Mouse (Mus musculus): Measurements from ENCODE around the gene Mrps9.
A peak's percentile ranks its signal among the peaks of the same experiment; 100 is the strongest.
"Not testable (repeated sequence)": the region's sequence is repeated elsewhere in the genome, so short reads cannot be mapped to it uniquely, and the experiment has no call there.

The Mrps9 gene

DNA sequence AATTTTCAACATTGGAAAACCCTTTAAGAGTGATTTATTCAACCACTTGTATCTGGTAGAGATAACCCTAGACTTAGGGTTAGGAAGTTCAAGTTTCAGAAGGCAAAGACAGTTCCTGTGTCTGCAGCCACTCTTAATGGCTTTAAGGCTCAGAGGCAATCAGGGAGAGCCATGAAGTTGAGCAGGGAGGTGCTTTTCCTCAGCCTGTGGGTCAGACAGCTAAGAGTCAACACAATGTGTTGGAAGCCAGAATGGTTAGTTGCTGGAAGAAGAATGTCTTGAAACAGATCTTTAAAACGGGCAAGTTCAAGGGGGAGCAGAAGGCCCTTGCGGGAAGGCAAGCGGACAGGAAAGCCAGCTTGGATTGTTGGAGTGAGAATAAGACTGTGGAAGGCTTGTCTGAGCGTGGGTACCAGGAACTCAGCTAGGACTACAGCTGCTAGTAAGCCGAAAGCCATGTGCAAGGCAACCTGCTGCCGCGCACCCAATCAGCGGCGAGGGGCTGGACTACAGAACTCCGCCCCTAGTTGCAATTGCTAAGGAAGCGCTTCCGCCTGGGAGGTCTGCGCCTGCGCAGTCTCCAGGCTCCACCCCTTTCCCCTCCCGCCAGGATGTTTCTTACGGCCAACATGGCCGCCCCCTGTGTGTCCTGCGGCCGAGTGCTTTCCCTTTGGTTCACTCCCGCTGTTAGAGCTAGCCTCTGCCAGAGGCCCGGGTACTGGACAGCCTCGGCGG is at the start of gene Mrps9:
Gene Mrps9, plus strand, starts transcription at position 571 of the 735 bp plus-strand sequence.
- peak; percentile 98 for DNase-seq

DNA sequence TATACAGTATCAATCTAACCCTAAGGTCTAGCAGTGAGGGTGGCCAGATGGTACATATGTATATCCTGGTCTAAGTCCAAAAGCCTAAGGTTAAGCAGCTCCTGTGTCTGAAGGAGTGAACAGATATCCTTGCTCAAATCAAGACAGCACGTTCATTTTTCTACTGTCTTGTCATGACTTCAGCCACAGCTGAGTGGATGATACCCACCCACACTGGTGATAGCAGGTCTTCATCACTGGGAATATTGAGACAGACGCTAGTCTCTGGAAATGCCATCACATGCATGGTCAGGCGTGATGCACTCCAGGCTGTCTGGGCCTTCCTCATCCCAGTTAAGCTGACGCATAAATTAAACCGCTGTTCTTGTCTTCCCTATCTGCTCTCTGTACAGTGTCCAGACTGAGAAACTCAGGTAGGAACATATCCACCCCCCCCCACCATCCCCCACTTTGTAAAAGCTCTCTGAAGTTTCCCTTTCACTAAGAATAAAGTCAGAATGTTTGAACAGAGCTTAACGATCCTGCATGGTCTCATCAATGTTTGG is 37.7 kb upstream of the Mrps9 start:
- no peak for DNase-seq

DNA sequence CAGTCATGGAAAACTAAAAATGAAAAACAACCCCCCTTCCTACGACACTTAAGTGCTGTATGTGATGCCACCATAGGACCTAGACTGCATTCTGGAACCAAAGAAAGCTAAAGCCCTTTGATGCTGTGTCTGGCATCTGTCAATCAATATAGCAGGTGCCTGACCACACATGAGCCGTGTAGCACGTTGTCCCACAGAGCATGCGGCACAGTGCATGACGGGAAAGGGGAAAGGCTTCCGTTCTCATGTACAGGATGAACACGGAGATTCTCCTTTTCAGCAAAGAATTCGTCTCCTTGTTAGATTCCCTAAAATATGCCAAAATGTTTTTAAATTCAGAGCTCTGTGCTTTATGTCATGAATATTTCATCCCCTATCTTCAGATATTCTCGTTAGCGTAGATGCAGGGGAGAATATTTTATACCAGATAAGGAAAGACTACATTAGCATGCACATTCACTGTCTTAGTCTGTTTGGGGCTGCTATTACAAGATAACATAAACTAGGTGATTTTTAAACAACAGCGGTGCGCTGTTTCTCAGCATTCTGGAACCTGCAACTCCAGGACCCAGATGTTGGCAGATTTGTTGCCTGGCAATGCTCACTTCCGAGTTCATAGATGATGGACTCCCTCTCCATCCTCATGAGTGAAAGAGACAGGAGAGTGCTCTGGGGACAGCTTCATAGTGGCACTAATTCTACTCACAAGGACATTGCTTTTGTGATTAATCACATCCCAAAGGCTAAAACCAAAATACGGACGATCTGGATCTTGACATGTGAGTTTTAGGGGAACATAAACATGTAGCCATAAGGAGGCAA is 36.0 kb upstream of the Mrps9 start:
- no peak for DNase-seq

DNA sequence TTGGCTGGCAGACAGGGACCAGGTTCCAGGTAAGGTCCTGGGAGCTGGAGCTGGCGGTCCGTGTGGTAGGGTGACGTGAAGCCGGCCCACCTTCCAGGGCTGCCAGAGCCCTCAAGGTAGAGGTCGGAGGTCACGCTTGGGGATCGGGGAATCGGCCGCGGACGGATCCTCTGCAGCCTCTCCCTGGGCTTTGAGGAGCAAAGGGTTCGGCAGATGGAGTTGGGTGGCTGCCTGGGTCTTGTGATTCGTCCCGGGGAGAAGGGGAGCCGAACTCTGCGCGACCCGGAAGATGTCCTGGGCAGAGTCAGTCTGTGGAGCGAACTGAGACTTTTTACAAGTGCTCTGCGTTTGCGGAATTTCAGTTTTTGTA is 350 bp downstream of the Mrps9 start:
- no peak for DNase-seq

DNA sequence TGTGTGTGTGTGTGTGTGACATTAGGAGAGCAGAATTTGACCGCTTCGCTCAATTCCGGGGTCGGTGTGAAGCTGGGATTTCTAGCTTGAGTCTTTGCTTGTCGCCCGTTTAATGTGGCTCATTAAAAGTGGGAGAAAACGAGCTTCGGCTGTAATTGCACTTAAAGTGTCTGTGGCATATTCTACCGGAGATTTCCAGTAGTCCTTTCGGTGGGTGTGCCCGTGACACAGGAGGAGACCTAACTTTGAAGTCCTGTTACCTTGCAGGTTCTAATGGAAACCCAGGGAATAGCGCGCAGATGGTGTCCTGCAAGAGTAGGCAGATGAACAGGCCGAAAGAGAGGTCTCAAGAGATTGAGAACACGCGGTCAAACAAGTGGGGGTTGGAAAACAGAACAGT is 777 bp downstream of the Mrps9 start:
- DNase-seq, result no peak

DNA sequence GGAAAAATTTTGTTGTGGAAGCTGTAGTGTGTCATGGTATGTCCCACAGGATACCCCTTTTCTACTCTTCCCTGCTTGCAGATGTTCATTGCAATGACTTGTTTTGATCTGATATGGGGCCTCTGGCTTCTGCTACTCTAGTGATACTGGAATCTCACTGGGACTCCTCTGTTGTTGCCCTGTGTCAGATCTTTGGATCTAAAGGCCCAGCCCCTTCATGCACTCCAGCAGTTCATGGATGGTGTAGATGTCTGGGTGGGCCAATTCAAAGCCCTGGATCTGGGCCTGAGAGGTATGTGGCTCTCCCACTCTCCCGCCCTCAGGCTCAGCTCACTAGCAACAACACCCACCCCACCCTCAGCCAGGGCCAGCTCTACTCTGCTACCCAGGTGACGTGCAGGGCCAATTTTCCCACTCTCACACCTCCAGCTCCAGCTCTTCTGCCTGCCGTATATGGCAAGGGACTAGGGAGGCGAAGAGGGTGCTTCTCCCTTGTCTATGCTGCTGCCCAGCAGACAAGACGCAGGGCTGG is 13.8 kb downstream of the Mrps9 start:
- no peak for DNase-seq

DNA sequence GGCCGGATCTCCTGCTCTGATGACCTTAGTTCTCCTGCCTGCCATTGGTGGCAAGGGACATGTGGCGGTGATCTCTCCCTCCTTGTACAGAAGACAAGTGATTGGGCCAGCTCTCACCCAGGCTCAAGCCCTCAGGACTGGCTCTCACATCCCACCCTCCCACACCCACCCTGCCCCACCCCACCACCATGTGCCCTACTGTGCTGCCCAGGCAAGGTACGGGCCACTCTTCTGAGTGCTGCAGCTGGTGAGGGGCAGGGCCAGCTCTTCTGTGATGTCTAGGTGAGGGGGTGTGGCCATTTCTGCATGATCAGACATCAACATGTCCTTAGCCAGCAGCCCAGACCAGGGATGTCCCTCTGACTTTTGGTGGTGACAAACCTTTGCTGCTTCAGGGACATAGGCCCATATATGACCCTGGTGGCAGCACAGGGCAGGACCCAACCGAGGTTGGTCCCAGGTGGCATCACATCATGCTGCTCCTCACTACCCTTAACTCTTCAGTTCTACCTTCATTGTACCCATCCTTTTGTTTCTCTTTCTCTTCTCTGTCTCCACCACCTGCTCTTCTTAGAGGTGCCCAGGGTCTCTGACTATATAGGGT is 14.4 kb downstream of the Mrps9 start:
- no peak for DNase-seq

DNA sequence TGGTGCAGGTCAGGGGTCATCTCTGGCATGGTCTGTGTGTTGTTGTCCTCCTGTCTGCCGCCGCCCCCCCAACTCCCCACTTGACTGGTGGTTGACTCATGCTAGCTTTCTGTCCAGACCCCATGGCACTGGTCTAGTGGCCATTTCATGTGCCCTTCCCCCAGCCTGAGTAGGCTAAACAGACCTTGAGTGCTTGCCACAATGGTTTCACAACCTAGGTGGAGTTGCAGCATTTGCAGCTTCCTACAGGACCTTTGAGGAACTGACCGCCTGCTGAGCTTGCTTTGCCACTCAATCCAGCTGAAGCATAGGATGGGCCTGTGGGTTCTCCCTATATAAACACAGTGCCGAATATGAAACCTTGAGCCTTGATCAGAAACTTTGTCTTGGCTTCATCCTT is 15.0 kb downstream of the Mrps9 start:
- peak; percentile 34 to 43 for DNase-seq

DNA sequence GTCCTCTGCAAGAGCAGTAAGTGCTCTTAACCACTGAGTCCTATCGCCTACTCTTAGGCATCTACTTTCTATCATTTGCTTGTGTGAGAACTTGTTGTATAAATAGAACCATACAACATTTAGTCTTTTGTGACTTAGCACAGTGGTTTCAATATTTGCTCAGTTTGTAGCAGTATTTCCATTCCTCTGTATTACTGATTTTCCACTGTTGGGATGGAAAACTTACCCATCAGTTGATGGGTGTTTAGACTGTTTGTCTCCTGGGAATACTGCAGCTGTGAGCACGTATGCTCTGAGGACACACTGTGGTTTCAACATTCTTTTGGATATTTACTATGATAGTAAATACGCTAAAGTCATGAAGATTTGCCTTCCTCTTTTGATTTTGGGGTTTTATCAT is 16.2 kb downstream of the Mrps9 start:
- DNase-seq, result no peak

DNA sequence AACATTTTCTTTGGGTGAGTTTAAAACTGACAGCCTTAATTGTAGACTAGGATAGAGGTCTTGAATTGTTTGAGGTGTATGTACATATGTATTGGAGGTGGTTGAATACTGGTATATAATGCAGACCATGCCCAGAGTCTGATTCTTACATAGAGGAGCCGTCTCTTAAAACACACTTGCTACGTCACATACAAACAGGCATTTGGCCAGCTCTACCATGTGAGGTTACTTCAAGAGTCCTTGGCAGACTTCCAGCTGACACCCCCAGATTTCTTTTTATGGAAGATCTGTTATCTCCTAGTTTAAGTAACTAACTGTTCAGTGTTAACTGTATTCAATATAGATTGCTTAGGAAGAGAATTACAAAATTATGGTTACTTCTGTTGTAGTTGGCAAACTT is 23.1 kb downstream of the Mrps9 start:
- no peak for DNase-seq

DNA sequence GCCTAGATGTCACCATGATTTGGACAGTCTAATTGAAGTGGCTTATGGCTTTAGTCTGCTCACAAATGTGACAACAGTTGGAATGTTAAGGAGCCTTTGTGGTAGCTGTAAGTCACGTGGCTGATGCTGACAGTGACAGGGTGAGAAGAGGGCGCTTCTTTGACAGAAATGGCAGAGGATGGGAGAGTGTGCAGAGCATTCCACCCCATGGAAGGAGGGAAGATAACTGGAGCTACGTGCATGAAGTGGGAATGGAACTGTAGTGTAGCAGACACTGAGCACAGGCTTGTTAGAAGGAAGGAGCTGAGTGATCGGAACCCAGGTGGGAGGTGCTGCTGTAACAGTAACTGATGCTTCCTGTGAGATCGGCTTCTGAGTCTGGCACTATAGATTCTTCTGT is 24.2 kb downstream of the Mrps9 start:
- DNase-seq, result no peak

DNA sequence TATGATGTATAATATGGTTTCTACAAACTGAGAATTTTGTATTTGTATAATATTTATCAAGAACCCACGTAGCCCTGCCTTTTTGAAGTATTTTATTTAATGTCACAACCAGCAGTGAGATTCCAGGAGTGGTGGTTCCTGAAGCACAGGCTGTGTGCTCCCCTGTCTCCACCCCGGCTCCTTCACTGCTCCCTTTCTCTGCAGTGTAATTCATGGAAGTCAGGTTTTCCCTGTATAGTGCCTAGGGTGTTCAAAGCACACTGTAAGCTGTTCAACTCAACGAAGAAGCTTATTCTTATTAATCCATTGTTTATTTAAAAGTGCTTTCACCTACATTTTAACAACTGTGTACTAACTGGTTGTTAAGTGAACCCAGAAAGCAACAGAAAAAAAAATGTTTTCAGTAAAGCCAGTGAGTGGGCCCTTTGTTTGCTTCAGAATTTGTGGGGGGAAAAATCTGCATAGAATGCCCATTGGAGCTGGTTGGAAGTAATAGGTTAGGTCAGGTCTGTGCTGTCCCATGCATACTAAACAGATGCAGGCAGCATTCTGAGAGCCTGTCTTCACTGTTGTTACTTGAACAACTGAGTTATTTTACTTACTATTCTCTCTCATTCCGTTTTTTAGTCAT is 25.5 kb downstream of the Mrps9 start:
- DNase-seq, result no peak

DNA sequence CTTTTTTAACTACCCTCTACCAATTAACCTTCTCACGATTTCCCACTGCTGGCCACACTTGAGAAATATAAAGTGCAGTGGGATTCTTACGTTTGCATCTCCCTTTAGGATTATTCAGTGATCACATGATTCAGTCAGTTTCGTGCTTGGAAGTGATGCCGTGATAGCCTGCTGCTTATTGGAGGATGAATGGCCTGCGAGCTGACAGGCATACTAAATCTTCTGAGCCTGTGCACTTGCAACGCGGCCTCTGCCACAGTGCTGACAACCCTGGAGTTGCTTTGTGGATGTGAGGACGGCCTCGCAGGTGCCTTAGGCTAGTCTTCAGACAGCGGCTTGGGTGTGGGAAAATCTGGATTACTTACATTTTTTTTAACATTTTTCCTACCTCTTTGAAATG is 26.2 kb downstream of the Mrps9 start:
- DNase-seq, result no peak

DNA sequence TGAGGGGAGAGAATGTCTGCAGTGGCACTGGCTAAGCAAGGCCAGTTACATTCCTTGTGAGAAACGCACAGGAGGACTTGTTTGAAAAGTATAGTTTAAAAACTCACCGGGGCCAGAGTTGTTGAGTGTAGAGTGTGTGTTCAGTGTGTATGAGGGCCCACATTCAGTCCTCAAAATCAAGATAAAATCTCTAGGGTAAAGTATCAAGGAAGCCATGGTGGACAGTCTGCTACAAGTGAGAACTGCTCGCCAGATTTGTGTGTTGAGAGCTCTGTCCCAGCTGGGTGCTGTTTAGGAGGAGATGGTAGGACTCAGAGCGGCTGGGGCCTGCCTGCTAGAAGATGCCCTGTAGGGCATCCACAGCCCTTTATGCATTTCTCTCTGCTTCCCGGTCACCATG is 27.8 kb downstream of the Mrps9 start:
- DNase-seq, result no peak

DNA sequence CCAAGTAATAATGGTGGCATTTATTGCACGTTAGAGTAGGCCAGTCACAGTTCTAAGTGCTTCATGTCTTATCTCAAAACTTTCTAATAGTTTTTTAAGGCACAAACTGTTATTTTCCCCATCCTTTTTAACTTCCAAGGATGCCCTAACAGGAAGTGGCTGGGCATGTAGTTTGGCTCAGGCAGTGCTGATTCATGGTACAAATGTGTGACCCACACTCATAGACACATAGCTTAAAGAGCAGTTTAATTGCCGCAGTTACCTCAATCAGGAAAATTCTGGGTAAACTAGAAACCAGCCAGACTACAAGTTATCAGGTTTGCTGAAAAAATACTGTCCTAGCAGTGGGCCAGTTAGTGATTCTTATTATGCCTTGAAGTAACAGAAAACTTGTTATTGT is 31.2 kb downstream of the Mrps9 start:
- DNase-seq, result no peak

DNA sequence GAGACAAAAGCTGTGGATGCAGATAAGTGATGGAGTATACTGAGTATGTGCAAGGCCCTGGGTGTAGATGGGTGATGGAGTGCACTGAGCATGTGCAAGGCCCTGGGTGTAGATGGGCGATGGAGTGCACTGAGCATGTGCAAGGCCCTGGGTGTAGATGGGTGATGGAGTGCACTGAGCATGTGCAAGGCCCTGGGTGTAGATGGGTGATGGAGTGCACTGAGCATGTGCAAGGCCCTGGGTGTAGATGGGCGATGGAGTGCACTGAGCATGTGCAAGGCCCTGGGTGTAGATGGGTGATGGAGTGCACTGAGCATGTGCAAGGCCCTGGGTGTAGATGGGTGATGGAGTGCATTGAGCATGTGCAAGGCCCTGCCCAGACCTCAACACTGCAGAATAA is 32.4 kb downstream of the Mrps9 start:
- DNase-seq, result not testable (repeated sequence)

DNA sequence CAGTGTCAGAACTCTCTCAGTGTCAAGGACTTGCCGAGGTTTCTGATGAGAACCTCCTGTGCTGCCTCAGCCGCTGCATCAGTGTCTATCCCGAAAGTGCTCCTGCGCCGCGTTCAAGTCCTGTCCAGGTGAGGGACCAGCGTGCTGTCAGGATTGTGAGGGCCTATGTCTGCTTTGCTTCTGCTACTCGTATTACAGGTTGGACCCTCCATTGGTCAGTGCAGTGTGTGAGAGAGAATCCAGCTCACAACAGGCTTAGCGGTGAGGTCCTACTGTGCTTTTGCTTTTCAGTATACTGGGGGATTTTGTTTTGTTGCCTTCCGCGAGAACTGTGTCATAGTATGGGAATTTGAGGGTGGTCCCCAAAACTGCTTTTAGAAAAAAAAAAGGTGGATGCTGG is 36.8 kb downstream of the Mrps9 start:
- no peak for DNase-seq

DNA sequence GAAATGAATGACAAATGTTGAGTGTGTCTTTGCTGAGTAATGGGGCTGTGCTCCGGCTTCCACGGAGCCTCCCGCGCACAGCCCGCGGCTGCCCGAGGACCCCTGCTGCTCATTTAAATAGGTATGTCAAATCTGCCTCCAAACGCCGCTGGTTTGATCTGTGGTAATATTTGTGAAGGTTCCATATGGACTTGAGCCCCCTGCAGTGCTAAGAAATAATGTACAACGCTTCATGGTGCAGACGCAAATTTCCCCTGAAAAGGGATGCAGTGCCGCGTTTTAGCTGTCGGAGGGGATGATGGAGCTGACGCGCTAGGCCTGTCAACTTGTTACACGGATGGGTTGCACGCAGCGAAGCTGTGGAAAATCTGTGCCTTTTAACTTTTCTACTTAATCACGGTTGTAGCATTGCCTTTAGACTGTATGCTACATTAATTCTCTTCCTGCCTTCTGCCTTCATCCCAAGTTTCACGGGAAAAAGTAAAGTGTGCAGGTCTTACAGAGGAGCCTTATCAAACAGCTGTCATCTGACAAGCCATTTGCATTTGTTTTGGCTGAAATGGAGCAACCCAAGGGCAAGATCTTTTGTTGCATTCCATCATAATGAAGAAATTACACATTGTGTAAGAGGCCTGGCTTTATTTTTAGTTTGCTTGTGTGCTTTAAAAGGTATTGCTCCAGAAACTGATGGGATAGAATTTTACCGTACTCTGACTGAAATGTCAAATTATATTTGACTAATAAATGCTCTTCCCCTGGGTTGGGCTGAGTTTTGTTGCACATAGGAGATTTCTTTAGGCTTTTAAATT is 37.7 kb downstream of the Mrps9 start:
- no peak for DNase-seq

DNA sequence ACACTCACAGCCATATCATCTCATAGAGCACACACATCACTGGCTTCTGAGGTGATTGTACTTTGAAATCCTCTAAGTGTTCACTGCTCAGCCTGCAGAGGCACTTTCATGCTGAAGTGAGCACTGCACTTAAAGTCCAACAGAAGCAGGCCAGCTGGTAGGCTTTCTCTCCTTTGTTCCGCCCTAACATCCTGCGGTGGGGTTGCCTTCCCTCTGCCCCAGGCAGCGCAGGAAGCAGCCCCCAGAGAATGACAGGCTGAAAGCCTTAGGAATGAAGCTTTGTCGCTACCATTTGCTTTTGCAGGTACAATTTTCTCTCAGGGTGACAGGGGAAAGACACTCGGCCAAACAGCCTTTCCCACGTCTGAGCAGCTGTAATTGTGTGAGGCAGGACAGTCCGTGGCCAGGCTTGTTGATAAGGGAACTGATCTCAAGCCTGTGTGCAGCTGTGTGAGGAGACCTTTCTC is 38.4 kb downstream of the Mrps9 start:
- DNase-seq, result no peak

DNA sequence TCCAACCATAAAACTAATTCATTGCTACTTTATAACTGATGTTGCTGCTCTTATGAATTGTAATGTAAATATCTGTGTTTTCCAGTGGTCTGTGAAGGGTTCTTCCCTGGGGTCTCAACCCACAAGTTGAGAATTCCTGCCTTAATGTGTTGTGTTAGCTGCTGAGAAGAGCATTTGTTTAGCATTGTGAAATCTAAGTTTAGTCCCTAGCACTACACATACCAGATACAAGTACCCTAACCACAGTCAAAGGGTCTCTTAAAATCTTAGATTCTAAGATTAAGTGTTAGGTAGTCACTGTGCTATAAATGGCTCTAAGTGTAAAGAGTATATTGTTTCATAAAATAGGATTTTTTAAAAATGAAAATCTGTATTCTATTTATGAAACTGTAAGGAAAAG is 43.7 kb downstream of the Mrps9 start:
- DNase-seq, result no peak

DNA sequence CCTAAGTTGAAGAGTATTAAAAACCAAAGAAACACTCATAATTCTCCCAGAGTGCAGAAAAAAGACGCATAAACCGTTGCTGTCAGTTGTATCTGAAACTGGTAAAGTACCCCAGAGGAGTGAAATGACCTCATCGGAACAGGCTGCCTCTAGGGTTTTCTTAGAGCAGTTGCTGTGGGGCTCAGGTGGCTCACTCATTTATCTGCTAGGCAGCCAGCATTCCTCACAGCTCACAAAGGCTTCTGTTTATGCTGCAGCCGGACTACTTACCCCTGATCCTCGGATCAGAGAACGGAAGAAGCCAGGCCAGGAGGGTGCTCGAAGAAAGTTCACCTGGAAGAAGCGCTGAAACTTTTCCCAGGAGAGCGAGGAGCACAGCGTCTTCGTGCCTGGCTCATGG is 54.1 kb downstream of the Mrps9 start:
- DNase-seq, result no peak

DNA sequence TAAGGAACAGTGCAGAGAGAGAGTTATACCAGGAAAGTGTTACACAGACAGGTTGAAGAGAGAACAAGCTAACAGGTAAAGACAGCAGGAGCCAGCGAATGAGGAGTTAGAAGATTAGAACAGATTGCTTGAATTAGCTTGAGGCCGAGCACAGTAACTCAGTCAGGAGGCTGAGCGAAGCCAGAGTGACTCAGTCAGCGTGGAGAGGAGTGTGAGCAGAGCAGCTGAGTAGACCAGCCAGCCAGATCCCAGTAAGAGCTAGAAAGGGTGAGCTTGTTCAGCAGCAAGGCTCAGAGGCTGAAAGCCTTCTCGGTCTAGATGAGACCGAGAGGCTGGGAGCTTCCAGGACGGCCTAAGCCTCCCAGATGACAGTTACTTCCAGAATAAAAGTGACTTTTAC is 55.7 kb downstream of the Mrps9 start:
- DNase-seq, result no peak
